Mouse (Mus musculus) brain, embryonic 14.5 days (tissue): ENCODE results near the gene Gm17324.

Source experiments
- CTCF ChIP-seq: fragments of 200-500 bp; IDR thresholded peaks from 2 replicates; pipeline ENCODE4 v1.5.1; 2012; ENCODE audit warnings: inconsistent platforms, mild to moderate bottlenecking, moderate library complexity, borderline replicate concordance; ENCODE audit not compliant: insufficient read depth, insufficient read length; ENCODE audit errors: extremely low read depth
- POLR2A ChIP-seq: fragments of 200-500 bp; IDR thresholded peaks from 2 replicates; pipeline ENCODE4 v1.6.1; 2012; ENCODE audit warnings: mild to moderate bottlenecking, inconsistent platforms, borderline replicate concordance; ENCODE audit not compliant: poor library complexity, insufficient read depth, insufficient read length, severe bottlenecking; ENCODE audit errors: extremely low read depth

DNA sequence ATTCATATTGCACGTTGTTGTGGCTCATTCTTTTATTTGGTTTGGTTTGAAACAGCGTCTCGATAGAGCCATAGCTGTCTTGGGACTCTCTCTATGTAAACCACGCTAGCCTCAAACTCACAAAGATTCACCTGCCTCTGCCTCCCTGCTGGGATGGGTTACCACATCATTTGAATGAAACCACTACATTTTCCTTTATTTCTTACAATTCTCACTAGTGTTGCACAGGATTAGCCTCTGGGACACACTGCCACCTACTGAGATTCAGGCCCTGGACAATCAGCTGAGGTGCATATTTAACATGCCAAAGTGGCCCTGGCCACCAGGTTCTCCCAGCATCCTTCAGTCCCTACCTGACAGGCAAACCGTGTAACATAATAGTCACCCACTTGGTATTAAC, 9.2 kb downstream of the Gm17324 start:
- TF ChIP-seq CTCF, result no peak
- TF ChIP-seq POLR2A, result no peak
